Mouse (Mus musculus): Measurements from ENCODE around the gene Slc3a2.
"Not testable (repeated sequence)": the region's sequence is repeated elsewhere in the genome, so short reads cannot be mapped to it uniquely, and the experiment has no call there.

Gene Slc3a2

DNA sequence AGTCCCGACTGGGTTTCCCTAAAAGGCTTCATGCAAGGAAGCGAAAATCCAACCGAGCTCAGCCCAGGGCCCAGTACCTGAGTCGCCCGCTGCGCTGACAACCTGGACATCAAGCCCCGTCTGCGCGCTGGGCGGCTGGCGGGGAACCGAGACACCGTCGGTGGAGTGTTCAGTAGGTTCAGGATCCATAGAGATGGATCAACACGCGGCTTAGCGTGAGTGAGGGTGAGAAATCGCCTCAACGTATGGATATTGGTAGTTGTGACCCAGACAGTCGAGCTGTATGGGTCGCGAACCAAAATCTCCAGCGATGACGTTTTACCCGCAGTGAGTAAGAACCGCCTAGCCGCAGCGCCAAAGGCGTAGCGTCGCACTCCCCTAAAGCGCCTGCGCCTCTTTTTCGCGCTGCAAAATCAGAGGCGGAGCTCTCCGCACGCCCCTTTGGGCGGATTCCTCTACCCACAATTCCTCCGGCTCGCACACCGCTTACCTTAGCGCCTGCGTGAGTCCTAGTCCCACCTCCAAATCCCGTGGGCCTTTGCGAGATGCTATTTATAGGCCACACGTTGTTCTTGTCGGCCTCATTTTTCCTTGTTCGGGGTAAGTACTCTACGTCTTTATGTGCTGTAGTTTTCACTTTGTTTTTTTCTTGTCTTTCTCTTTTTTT lies at the start of gene Slc3a2:
Gene Slc3a2 (minus strand): TSS at position 463 of the 667 bp plus-strand sequence.
- peak; percentile 99 for DNase-seq (ENCODE audit: low read depth, low spot score)

GRCm38 (mm10) chr19:8770567-8771270 lies 47.5 kb upstream of the Slc3a2 start, which contains the start of gene Tmem223:
Tmem223 (plus strand) TSS chr19:8770996.
- DNase-seq (ENCODE audit: low read depth, low spot score), result peak; percentile 51

DNA sequence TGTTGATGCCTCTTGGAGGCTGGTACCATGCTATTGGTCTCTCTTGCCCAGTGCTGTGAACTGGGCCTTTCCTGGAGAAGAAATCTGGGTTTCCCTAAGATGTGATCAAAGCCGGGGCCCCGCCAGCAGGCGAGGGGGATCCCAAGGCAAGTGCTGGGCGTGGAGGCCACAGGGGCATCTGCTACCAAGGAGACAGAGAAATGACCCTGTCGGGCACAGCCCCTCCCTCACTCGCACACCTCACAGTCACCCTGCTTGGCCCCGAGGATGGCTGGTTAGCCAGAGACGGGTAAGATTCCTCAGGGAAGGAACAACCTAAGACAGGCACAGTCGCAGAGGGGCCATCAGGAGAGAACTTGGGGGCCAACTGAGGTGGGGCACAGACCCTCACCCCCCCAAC lies 42.4 kb upstream of the Slc3a2 start:
- no peak for DNase-seq (ENCODE audit: low read depth, low spot score)

DNA sequence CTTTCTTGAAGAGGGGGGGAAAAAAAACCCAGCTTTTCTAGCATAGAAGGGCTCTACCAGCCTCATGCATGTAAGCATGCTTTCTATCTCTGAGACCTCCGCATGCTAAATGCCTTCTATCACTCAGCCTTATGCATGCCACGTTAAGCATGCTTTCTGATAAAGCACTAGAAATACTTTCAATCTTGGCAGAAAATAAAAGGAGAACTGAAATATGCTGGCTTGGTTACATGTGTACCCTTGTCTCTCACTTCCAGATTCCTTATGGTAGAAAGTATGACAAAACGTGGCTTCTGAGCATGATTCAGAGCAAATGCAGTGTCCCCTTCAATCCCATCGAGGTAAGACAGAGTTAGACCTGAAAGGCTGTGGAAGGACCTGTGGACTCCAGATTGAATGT lies 40.1 kb upstream of the Slc3a2 start:
- DNase-seq (ENCODE audit: low read depth, low spot score), result no peak

DNA sequence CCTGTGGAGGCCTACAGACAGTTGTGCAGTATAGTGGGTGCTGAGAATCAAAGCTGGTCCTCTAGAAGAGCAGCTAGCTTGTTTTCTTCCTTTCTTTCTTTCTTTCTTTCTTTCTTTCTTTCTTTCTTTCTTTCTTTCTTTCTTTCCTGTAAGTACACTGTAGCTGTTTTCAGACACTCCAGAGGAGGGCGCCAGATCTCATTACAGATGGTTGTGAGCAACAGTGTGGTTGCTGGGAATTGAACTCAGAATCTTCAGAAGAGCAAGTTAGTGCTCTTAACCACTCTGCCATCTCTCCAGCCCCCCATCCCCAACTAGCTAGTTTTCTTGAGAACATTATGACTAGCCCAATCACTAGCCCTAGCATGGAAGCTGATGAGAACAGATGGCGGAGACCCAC lies 37.6 kb upstream of the Slc3a2 start:
- DNase-seq (ENCODE audit: low read depth, low spot score), result no peak

- no peak for DNase-seq (ENCODE audit: low read depth, low spot score)
Measured at GRCm38 (mm10) chr19:8758899-8759298, 35.7 kb upstream of the Slc3a2 start.

DNA sequence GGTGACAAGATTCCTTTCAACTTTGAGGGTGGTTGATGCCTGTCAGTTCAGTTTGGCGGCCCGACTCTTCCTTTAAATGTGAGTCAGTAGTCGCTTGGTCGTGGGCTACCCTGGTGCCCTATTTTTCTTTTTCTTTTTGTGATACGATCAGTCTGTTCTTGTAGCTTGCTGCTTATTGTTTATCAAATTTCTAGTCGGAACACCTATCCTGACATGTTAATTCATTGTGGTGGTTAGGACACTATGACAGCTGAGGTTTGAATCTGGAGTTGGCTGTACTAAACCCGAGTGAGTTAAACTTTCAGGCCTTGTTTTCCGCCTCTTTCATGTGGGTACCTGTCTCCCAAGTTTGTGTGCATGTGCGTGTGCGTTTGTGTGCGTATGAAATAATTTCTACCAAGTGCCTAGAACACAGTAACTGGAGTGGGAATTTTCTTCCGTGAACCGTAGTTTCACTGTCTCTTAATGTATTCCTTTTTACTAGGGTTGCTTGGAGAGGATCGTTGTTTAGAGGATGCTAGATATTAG lies 34.4 kb upstream of the Slc3a2 start:
- DNase-seq (ENCODE audit: low read depth, low spot score), result no peak

GRCm38 (mm10) chr19:8756635-8757387 lies 33.6 kb upstream of the Slc3a2 start, which contains the start of gene Nxf1:
Nxf1 (plus strand) TSS chr19:8757073.
- DNase-seq (ENCODE audit: low read depth, low spot score), result peak; percentile 87

GRCm38 (mm10) chr19:8755652-8756051 lies 32.5 kb upstream of the Slc3a2 start:
- DNase-seq (ENCODE audit: low read depth, low spot score), result no peak

DNA sequence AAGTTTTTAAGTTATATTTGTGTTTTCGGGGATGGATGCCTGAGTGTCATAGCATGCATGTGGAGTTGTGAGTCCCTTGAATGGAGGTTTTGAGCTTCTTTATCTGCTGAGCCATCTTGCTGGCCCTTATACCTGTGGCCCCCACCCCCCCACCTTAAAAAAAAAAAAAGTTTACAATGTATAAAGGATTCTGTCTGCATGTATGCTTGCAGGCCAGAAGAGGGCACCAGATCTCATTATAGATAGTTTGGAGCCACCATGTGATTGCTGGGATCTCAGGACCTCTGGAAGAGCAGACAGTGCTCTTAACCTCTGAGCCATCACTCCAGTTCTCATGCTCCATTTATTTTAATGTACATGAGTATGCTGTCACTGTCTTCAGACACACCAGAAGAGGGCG lies 24.2 kb upstream of the Slc3a2 start:
- DNase-seq (ENCODE audit: low read depth, low spot score), result no peak

DNA sequence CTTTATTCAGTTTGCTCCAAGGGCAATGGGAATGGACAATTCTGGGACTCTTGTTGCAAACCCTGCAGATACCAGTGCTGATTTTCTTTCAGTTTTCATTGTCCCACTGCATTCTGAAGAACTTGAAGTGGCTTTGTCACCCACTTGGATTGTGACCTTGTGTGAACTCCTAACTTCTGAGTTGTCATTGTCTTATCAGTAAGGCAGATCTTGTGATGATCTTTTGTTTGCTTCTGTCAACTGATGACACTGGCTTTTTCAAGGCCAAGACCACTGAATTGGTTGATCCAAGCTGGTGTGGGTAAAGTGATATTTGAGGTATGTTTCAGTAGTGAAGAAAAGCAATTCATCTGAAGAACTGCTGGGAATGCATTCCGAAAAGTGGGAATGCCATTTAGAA lies 22.2 kb upstream of the Slc3a2 start:
- no peak for DNase-seq (ENCODE audit: low read depth, low spot score)

DNA sequence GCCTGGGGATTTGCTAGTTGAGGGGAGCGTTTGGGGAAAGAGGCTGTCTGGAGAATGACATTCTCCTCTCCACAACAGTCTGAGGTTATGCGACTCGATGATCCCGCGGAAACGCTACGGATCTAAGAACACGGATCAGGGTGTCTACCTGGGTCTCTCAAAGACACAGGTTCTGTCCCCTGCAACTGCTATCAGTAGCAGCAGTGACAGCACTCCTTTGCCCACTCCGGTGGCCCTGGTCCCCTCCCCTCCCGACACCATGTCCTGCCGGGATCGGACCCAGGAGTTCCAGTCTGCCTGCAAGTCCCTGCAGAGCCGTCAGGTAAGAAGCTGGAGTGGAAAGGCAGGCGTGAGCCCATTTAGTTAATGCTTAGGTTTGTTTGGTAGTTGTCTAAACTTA lies 19.0 kb upstream of the Slc3a2 start:
- no peak for DNase-seq (ENCODE audit: low read depth, low spot score)

- DNase-seq (ENCODE audit: low read depth, low spot score), result peak; percentile 99
Measured at GRCm38 (mm10) chr19:8741243-8741869, 18.2 kb upstream of the Slc3a2 start, which contains the start of gene Stx5a. Stx5a (plus strand) TSS chr19:8741413.

GRCm38 (mm10) chr19:8740603-8741002 lies 17.4 kb upstream of the Slc3a2 start, which contains the start of gene 1700092M07Rik:
1700092M07Rik (plus strand) TSS chr19:8740718.
- no peak for DNase-seq (ENCODE audit: low read depth, low spot score)

DNA sequence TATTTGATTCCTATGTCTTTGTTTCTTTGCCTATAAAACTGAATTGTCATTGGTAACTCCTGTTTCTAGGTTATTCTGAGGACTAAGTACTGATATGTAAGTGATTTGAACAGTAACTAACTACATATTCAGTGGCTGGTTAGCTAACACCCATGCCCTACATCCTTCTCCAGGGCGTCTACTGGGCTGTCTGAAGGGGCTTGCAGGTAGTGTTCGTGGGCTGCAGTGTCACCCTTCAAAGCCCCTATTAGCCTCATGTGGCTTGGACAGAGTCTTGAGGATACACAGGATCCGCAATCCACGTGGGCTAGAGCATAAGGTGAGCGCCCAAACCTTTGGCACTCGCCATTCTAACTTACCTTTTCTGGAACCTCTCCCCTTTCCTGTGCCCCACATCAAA lies 16.5 kb upstream of the Slc3a2 start:
- DNase-seq (ENCODE audit: low read depth, low spot score), result no peak

GRCm38 (mm10) chr19:8738911-8739310 lies 15.7 kb upstream of the Slc3a2 start:
- DNase-seq (ENCODE audit: low read depth, low spot score), result no peak

DNA sequence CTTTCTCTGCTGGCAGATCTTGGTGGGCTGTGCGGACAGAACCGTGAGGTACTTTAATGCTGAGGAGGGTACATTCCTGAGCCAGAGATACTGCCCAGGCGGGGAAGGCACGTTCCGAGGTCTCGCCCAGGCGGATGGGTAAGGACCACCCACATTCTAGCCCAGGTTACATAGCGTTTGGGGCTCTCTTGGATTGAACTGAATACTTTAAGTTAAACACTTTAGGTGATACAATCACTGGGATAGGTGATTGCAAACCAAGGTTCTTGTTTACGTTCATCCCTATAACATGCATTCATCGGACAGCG lies 12.9 kb upstream of the Slc3a2 start:
- DNase-seq (ENCODE audit: low read depth, low spot score), result no peak

DNA sequence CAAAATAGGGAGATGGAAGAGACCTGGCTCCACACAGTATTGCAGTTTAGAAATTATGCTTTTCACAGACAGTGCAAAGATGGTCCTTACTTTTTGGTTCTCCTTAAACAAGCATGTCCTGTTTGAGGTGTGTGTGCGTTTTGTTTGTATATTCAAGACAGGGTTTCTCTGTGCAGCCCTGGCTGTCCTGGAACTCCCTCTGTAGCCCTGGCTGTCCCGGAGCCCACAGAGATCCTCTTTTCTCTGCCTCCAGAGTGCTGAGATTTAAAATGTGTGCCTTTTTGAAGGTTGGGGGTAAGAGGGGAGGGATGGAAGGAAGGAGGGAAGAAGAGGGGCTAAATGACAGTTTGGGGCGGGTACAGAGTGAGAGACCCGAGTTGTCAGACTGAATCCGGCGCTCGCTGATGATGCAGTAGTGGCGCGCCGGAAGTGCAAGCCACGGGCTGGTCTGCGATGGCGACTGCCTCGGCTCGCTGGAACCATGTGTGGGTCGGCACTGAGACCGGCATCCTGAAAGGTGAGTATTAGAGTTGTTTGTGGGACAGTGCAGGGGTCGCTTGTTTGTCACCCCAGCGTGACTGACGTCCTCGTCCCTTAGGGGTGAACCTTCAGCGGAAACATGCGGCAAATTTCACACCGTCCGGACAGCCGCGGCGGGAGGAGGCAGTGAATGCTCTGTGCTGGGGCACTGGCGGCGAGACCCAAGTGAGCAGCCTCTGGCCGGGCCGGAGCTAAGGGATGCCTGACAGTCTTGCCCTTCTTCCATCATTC lies 12.4 kb upstream of the Slc3a2 start, which contains the start of gene Wdr74:
Gene Wdr74 (plus strand): TSS at position 439 of the 771 bp plus-strand sequence.
- peak; percentile 88 for DNase-seq (ENCODE audit: low read depth, low spot score)

GRCm38 (mm10) chr19:8734334-8734733 lies 11.2 kb upstream of the Slc3a2 start:
- DNase-seq (ENCODE audit: low read depth, low spot score), result no peak

DNA sequence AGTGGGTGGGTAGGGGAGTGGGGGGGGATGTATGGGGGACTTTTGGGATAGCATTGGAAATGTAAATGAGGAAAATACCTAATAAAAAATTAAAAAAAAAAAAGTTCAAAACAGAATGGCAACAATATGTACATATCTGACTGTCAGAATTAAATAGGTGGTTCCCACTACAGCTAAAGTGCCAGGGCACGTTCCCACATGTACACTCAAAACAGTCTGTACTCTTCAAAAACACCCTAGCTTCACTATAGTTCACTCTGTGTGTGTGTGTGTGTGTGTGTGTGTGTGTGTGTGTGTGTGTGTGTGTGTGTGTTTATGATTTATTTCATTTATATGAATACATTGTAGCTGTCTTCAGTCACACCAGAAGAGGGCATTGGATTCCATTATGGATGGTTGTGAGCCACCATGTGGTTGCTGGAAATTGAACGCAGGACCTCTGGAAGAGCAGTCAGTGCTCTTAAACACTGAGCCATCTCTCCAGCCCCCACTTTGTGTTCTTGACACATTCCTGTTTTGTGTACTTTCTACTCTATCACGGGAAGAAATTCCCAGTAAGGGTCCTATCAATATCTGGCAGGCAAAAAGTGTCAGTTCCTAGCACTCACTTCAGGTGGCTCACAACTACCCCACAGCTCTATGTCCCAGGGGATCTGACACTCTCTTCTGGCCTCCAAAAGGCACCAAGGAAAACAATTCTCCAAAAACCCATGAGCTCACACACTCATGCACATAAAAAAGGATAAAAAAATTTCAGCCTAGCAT lies 5.3 kb upstream of the Slc3a2 start:
- DNase-seq (ENCODE audit: low read depth, low spot score), result not testable (repeated sequence)

Measured in telencephalon, adult 2 months (tissue).